Mouse (Mus musculus) cortical plate, adult 2 months (tissue): Measurements from ENCODE around the gene Ubac1.

Experiments used
- CTCF ChIP-seq: fragments of 200-500 bp; IDR thresholded peaks from 2 replicates; pipeline ENCODE4 v1.5.1; 2011; ENCODE audit warnings: mild to moderate bottlenecking, control low read depth, low read length; ENCODE audit not compliant: insufficient read depth; ENCODE audit errors: extremely low read depth
- POLR2A ChIP-seq: fragments of 200-500 bp; IDR thresholded peaks from 2 replicates; pipeline ENCODE4 v1.6.1; 2011; ENCODE audit warnings: mild to moderate bottlenecking, low read length, control low read depth; ENCODE audit not compliant: insufficient read depth; ENCODE audit errors: extremely low read depth

GRCm38 (mm10) chr2:26066527-26066926 is 45.0 kb upstream of the Ubac1 start:
- TF ChIP-seq CTCF, result no peak
- no peak for TF ChIP-seq POLR2A
